Mouse (Mus musculus) lung, embryonic 16.5 days (tissue): ENCODE measurements at regions not wholly inside any gene's neighbourhood (a gene's known extent, or its start where the extent isn't known, plus 50 kb on each side); places are given as distances from the start of the nearest gene placed in this dataset.
"Not testable (repeated sequence)": the region's sequence is repeated elsewhere in the genome, so short reads cannot be mapped to it uniquely, and the experiment has no call there.

Experiments
- ATAC-seq: fragments of 200-750 bp; cut with Nextera tagmentation; 2 replicates; pipeline ENCODE4 v1.8.0; 2017; ENCODE audit warnings: low read depth, mild to moderate bottlenecking, moderate library complexity
- H3K27ac ChIP-seq: fragments of 300-500 bp; sonication (generic); 2 replicates; pipeline ENCODE4 v1.5.1; 2014; ENCODE audit warnings: mild to moderate bottlenecking, control low read depth, low read length
- H3K27me3 ChIP-seq: fragments of 300-500 bp; sonication (generic); 2 replicates; pipeline ENCODE4 v1.6.1; 2014; ENCODE audit warnings: low read depth, low read length, mixed read lengths; ENCODE audit not compliant: control insufficient read depth, insufficient read depth
- H3K36me3 ChIP-seq: fragments of 300-500 bp; sonication (generic); 2 replicates; pipeline ENCODE4 v1.6.1; 2014; ENCODE audit warnings: low read length; ENCODE audit not compliant: control insufficient read depth, insufficient read depth
- H3K4me1 ChIP-seq: fragments of 300-500 bp; sonication (generic); replicated peaks from 2 replicates; pipeline ENCODE4 v1.6.1; 2014; ENCODE audit warnings: low read length, mixed read lengths; ENCODE audit not compliant: control insufficient read depth, insufficient read depth
- H3K4me2 ChIP-seq: fragments of 300-500 bp; sonication (generic); 2 replicates; pipeline ENCODE4 v1.6.1; 2014; ENCODE audit warnings: low read depth, low read length, control low read depth
- H3K4me3 ChIP-seq: fragments of 300-500 bp; sonication (generic); 2 replicates; pipeline ENCODE4 v1.5.1; 2014; ENCODE audit warnings: mild to moderate bottlenecking, low read length, control low read depth
- H3K9ac ChIP-seq: fragments of 300-500 bp; sonication (generic); 2 replicates; pipeline ENCODE4 v1.6.1; 2014; ENCODE audit warnings: low read length, control low read depth
- H3K9me3 ChIP-seq: fragments of 300-500 bp; sonication (generic); 2 replicates; pipeline ENCODE4 v1.6.1; 2016; ENCODE audit warnings: low read length; ENCODE audit not compliant: control insufficient read depth
- WGBS: fragments of 180-500 bp; shearing (Covaris S2); extraction: QIAGEN DNeasy Blood & Tissue Kit; methylation state at CpG from one replicate; pipeline ENCODE4 v1.1.7; 2014; 5-methylcytosine and 5-hydroxymethylcytosine counted together

GRCm38 (mm10) chr1:141066830-141067229 lies 820.9 kb downstream of the Kcnt2 start:
- not testable (repeated sequence) for H3K4me2 ChIP-seq, H3K27ac ChIP-seq, H3K4me3 ChIP-seq, H3K9ac ChIP-seq, H3K9me3 ChIP-seq, ATAC-seq, H3K27me3 ChIP-seq, H3K36me3 ChIP-seq, H3K4me1 ChIP-seq
- WGBS = 75% methylated on average over 8 of the region's 8 CpGs

GRCm38 (mm10) chr1:141097575-141097974 lies 851.6 kb downstream of the Kcnt2 start:
- H3K4me3 ChIP-seq = no peak overlapping the region
- no peak for ATAC-seq
- H3K36me3 ChIP-seq = no peaks in the 10 kb centered on the region

GRCm38 (mm10) chr1:141102546-141102945 lies 856.6 kb downstream of the Kcnt2 start:
- Histone ChIP-seq H3K4me2 (no peak overlapping the region), H3K9ac (no peak overlapping the region), H3K4me3 (no peak overlapping the region), H3K27me3 (no peaks in the 10 kb centered on the region), H3K36me3 (no peaks in the 10 kb centered on the region), H3K27ac (no peak overlapping the region), H3K4me1 (no peaks in the 10 kb centered on the region), H3K9me3 (no peaks in the 10 kb centered on the region)
- ATAC-seq = no peak
- 83% methylated on average over 1 of the region's 1 CpGs for WGBS

More at GRCm38 (mm10) chr1:141097575-141097974, 851.6 kb downstream of the Kcnt2 start:
- no peaks in the 10 kb centered on the region for H3K4me1 ChIP-seq
- H3K4me2 ChIP-seq = no peak overlapping the region
- WGBS = 90% methylated on average over 1 of the region's 1 CpGs
- H3K27me3 ChIP-seq = no peaks in the 10 kb centered on the region
- H3K9ac ChIP-seq = no peak overlapping the region
- H3K9me3 ChIP-seq = no peaks in the 10 kb centered on the region
- no peak overlapping the region for H3K27ac ChIP-seq

GRCm38 (mm10) chr1:141104034-141104433 lies 858.1 kb downstream of the Kcnt2 start:
- peak; percentile 15; the same call in 1 of the 2 replicates for ATAC-seq
- H3K4me3 ChIP-seq = no peak overlapping the region
- WGBS = 50% methylated on average over 1 of the region's 1 CpGs
- no peaks in the 10 kb centered on the region for H3K4me1 ChIP-seq
- H3K36me3 ChIP-seq = no peaks in the 10 kb centered on the region
- no peaks in the 10 kb centered on the region for H3K9me3 ChIP-seq
- H3K27ac ChIP-seq = no peak overlapping the region
- H3K27me3 ChIP-seq = no peaks in the 10 kb centered on the region
- H3K4me2 ChIP-seq = no peak overlapping the region
- no peak overlapping the region for H3K9ac ChIP-seq

GRCm38 (mm10) chr1:141104633-141105032 lies 858.7 kb downstream of the Kcnt2 start:
- no peaks in the 10 kb centered on the region for H3K4me1 ChIP-seq
- H3K27ac ChIP-seq = no peak overlapping the region
- H3K9me3 ChIP-seq = no peaks in the 10 kb centered on the region
- no peak overlapping the region for H3K4me2 ChIP-seq
- no peak for ATAC-seq
- no peak overlapping the region for H3K4me3 ChIP-seq
- WGBS = 66% methylated on average over 2 of the region's 2 CpGs
- no peaks in the 10 kb centered on the region for H3K27me3 ChIP-seq
- no peaks in the 10 kb centered on the region for H3K36me3 ChIP-seq
- no peak overlapping the region for H3K9ac ChIP-seq

GRCm38 (mm10) chr1:141136771-141137541 lies 891.0 kb downstream of the Kcnt2 start:
- H3K9ac ChIP-seq = no peak overlapping the region
- 74% methylated on average over 2 of the region's 2 CpGs for WGBS
- H3K27ac ChIP-seq = no peak overlapping the region
- H3K4me2 ChIP-seq = no peak overlapping the region
- ATAC-seq = no peak
- H3K36me3 ChIP-seq = no peaks in the 10 kb centered on the region
- no peaks in the 10 kb centered on the region for H3K27me3 ChIP-seq
- no peaks in the 10 kb centered on the region for H3K9me3 ChIP-seq
- no peaks in the 10 kb centered on the region for H3K4me1 ChIP-seq
- H3K4me3 ChIP-seq = no peak overlapping the region

- not testable (repeated sequence) for H3K36me3 ChIP-seq, H3K4me3 ChIP-seq, ATAC-seq, H3K9ac ChIP-seq, H3K9me3 ChIP-seq, H3K27me3 ChIP-seq, H3K4me2 ChIP-seq, H3K27ac ChIP-seq, H3K4me1 ChIP-seq
- WGBS = 94% methylated on average over 19 of the region's 19 CpGs
Measured at GRCm38 (mm10) chr1:141140157-141140556, 894.2 kb downstream of the Kcnt2 start.

GRCm38 (mm10) chr1:141145759-141146158 lies 899.8 kb downstream of the Kcnt2 start:
- Histone ChIP-seq H3K36me3 (no peaks in the 10 kb centered on the region), H3K9me3 (no peaks in the 10 kb centered on the region), H3K4me1 (no peaks in the 10 kb centered on the region), H3K9ac (no peak overlapping the region), H3K27ac (no peak overlapping the region), H3K4me2 (no peak overlapping the region), H3K27me3 (no peaks in the 10 kb centered on the region), H3K4me3 (no peak overlapping the region)
- 46% methylated on average over 1 of the region's 1 CpGs for WGBS
- no peak for ATAC-seq

- no peaks in the 10 kb centered on the region for H3K9me3 ChIP-seq
- H3K4me1 ChIP-seq = no peaks in the 10 kb centered on the region
- no peaks in the 10 kb centered on the region for H3K36me3 ChIP-seq
- H3K4me3 ChIP-seq = no peak overlapping the region
- H3K9ac ChIP-seq = no peak overlapping the region
- 73% methylated on average over 2 of the region's 2 CpGs for WGBS
- H3K27ac ChIP-seq = no peak overlapping the region
- H3K4me2 ChIP-seq = no peak overlapping the region
- no peaks in the 10 kb centered on the region for H3K27me3 ChIP-seq
- ATAC-seq = peak; percentile 65
Measured at GRCm38 (mm10) chr1:141149899-141150298, 903.9 kb downstream of the Kcnt2 start.
